In genomic region chr5:67521423-67521912, GRCm38 (mm10) we compare ENCODE assay signal across 28 mouse cellular contexts.
"Had no signal": no experiment of that assay in that cellular context is flagged by ENCODE, and none has a peak within 500 bp of the region (broad histone marks: within the 10 kb centered on the region; RNA-seq: fewer than 3 reads in every experiment).

No protein-coding gene starts in this region.

- H3K4me2 ChIP-seq: embryonic facial prominence, embryonic 12.5 days; embryonic facial prominence, embryonic 13.5 days; embryonic facial prominence, embryonic 15.5 days; forebrain, embryonic 12.5 days; forebrain, embryonic 13.5 days; forebrain, embryonic 15.5 days had no signal

- H3K36me3 ChIP-seq: embryonic facial prominence, embryonic 10.5 days; embryonic facial prominence, embryonic 12.5 days; embryonic facial prominence, embryonic 13.5 days; embryonic facial prominence, embryonic 15.5 days; forebrain, embryonic 10.5 days; forebrain, embryonic 12.5 days; forebrain, embryonic 15.5 days had no signal

- H3K27ac ChIP-seq: embryonic facial prominence, embryonic 10.5 days; embryonic facial prominence, embryonic 12.5 days; embryonic facial prominence, embryonic 13.5 days; embryonic facial prominence, embryonic 15.5 days; forebrain, embryonic 10.5 days; forebrain, embryonic 12.5 days; forebrain, embryonic 13.5 days; forebrain, embryonic 15.5 days; gastrocnemius, adult 2 months; heart, adult 2 months had no signal

- H3K9ac ChIP-seq: embryonic facial prominence, embryonic 12.5 days; embryonic facial prominence, embryonic 13.5 days; embryonic facial prominence, embryonic 15.5 days; forebrain, embryonic 12.5 days; forebrain, embryonic 13.5 days; forebrain, embryonic 15.5 days; forebrain, postnatal 0 days had no signal

- ATAC-seq: forebrain, embryonic 13.5 days; forebrain, embryonic 14.5 days; forebrain, embryonic 15.5 days; forebrain, embryonic 16.5 days; forebrain, postnatal 0 days had no signal

- H3K9me3 ChIP-seq: embryonic facial prominence, embryonic 10.5 days; embryonic facial prominence, embryonic 12.5 days; embryonic facial prominence, embryonic 13.5 days; embryonic facial prominence, embryonic 15.5 days; forebrain, embryonic 10.5 days; forebrain, embryonic 12.5 days; forebrain, embryonic 13.5 days; forebrain, embryonic 15.5 days had no signal

- H3K4me3 ChIP-seq: embryonic facial prominence, embryonic 10.5 days; embryonic facial prominence, embryonic 12.5 days; embryonic facial prominence, embryonic 13.5 days; embryonic facial prominence, embryonic 15.5 days; erythroblast, embryonic 14.5 days; forebrain, embryonic 10.5 days; forebrain, embryonic 12.5 days; forebrain, embryonic 13.5 days; forebrain, embryonic 15.5 days; gastrocnemius, adult 2 months; heart, adult 2 months had no signal

- H3K27me3 ChIP-seq: embryonic facial prominence, embryonic 12.5 days; embryonic facial prominence, embryonic 13.5 days; embryonic facial prominence, embryonic 15.5 days; forebrain, embryonic 12.5 days; forebrain, embryonic 13.5 days; forebrain, embryonic 15.5 days had no signal

- H3K4me1 ChIP-seq: embryonic facial prominence, embryonic 10.5 days; embryonic facial prominence, embryonic 12.5 days; embryonic facial prominence, embryonic 13.5 days; embryonic facial prominence, embryonic 15.5 days; forebrain, embryonic 10.5 days; forebrain, embryonic 12.5 days; forebrain, embryonic 13.5 days; forebrain, embryonic 15.5 days had no signal

- DNase-seq: cerebellum, adult 8-10 months; cerebellum, adult 9-10 months; cerebellum, adult 9-11 months; cerebellum, postnatal 10 days; cerebellum, postnatal 14 days; cerebellum, postnatal 25 days; cerebellum, postnatal 36 days; embryo, embryonic 11 days; forebrain, postnatal 0 days; gastrocnemius, adult 2 months; gastrocnemius, postnatal 10 days; gastrocnemius, postnatal 14 days; gastrocnemius, postnatal 25 days; gastrocnemius, postnatal 36 days; heart, adult 11 months; heart, adult 18-20 months; heart, adult 2 months had no signal
